Mouse (Mus musculus) lung, adult 2 months (tissue): ENCODE measurements around the gene Ctps.

Experiments used
- CTCF ChIP-seq: fragments of 200-500 bp; IDR thresholded peaks from 2 replicates; pipeline ENCODE4 v1.5.1; 2011; ENCODE audit warnings: mild to moderate bottlenecking, low read length, control low read depth; ENCODE audit not compliant: insufficient read depth
- POLR2A ChIP-seq: fragments of 200-500 bp; IDR thresholded peaks from 2 replicates; pipeline ENCODE4 v1.6.1; 2011; ENCODE audit warnings: low read depth, mild to moderate bottlenecking, control low read depth, low read length, borderline replicate concordance; ENCODE audit errors: extremely low read depth

GRCm38 (mm10) chr4:120586986-120587385 lies 16.9 kb upstream of the Ctps start:
- TF ChIP-seq CTCF, result no peak
- TF ChIP-seq POLR2A, result no peak
